Mouse (Mus musculus): Measurements from ENCODE around the gene H2-DMb1. TPM values are rescaled to one million over a fixed set of nuclear protein-coding genes. Genes with fewer than 3 reads are reported as not detected.

The H2-DMb1 gene
- under 1 TPM; 0.65 to 0.98 TPM for total RNA-seq (2021)
- long read RNA-seq, experiment 1, partial matches to known transcripts = 0 of 2 reads
- long read RNA-seq, experiment 1, other reads (novel, unspliced or antisense) = 0 of 2 reads
- long read RNA-seq, experiment 2, partial matches to known transcripts = 0 of 3 reads
- long read RNA-seq, experiment 2, other reads (novel, unspliced or antisense) = 0 of 3 reads

- DNase-seq (ENCODE audit: low spot score in 2 of 2) = peak in 1 of 2 experiments; percentile 70
Measured at GRCm38 (mm10) chr17:34152923-34153322, at the start of gene H2-DMb1. Gene H2-DMb1 (plus strand): TSS chr17:34153072.

GRCm38 (mm10) chr17:34104804-34105203 lies 48.1 kb upstream of the H2-DMb1 start:
- no peak for DNase-seq (ENCODE audit: low spot score in 2 of 2)

GRCm38 (mm10) chr17:34106555-34106954 lies 46.3 kb upstream of the H2-DMb1 start:
- no peak for DNase-seq (ENCODE audit: low spot score in 2 of 2)

- DNase-seq (ENCODE audit: low spot score in 2 of 2) = no peak
Measured at GRCm38 (mm10) chr17:34107109-34107867, 45.6 kb upstream of the H2-DMb1 start.

GRCm38 (mm10) chr17:34108460-34108859 lies 44.4 kb upstream of the H2-DMb1 start:
- DNase-seq (ENCODE audit: low spot score in 2 of 2) = no peak

- DNase-seq (ENCODE audit: low spot score in 2 of 2) = no peak
Measured at GRCm38 (mm10) chr17:34109038-34109805, 43.6 kb upstream of the H2-DMb1 start.

- no peak for DNase-seq (ENCODE audit: low spot score in 2 of 2)
Measured at GRCm38 (mm10) chr17:34109806-34110195, 43.1 kb upstream of the H2-DMb1 start.

- DNase-seq (ENCODE audit: low spot score in 2 of 2) = no peak
Measured at GRCm38 (mm10) chr17:34110309-34110708, 42.6 kb upstream of the H2-DMb1 start.

- no peak for DNase-seq (ENCODE audit: low spot score in 2 of 2)
Measured at GRCm38 (mm10) chr17:34114114-34114513, 38.8 kb upstream of the H2-DMb1 start.

GRCm38 (mm10) chr17:34116736-34117370 lies 36.0 kb upstream of the H2-DMb1 start:
- DNase-seq (ENCODE audit: low spot score in 2 of 2) = no peak

- no peak for DNase-seq (ENCODE audit: low spot score in 2 of 2)
Measured at GRCm38 (mm10) chr17:34117421-34118112, 35.3 kb upstream of the H2-DMb1 start.

GRCm38 (mm10) chr17:34118113-34118872 lies 34.6 kb upstream of the H2-DMb1 start:
- no peak for DNase-seq (ENCODE audit: low spot score in 2 of 2)

- no peak for DNase-seq (ENCODE audit: low spot score in 2 of 2)
Measured at GRCm38 (mm10) chr17:34118873-34119248, 34.0 kb upstream of the H2-DMb1 start.

- peak; percentile 99 to 100 for DNase-seq (ENCODE audit: low spot score in 2 of 2)
Measured at GRCm38 (mm10) chr17:34119249-34120179, 33.4 kb upstream of the H2-DMb1 start, which contains the start of gene H2-DMa. Gene H2-DMa (plus strand): TSS chr17:34119541.

- peak; percentile 77 to 89 for DNase-seq (ENCODE audit: low spot score in 2 of 2)
Measured at GRCm38 (mm10) chr17:34120180-34120723, 32.6 kb upstream of the H2-DMb1 start.

GRCm38 (mm10) chr17:34120814-34121171 lies 32.1 kb upstream of the H2-DMb1 start:
- peak; percentile 74 to 78 for DNase-seq (ENCODE audit: low spot score in 2 of 2)

GRCm38 (mm10) chr17:34121172-34121878 lies 31.5 kb upstream of the H2-DMb1 start:
- peak; percentile 86 to 91 for DNase-seq (ENCODE audit: low spot score in 2 of 2)

GRCm38 (mm10) chr17:34121879-34122187 lies 31.0 kb upstream of the H2-DMb1 start:
- peak in 1 of 2 experiments; percentile 73 for DNase-seq (ENCODE audit: low spot score in 2 of 2)
